Mouse (Mus musculus): ENCODE data around the gene Dcun1d3. TPM values are rescaled to one million over a fixed set of nuclear protein-coding genes. Genes with fewer than 3 reads are reported as not detected.

Dcun1d3 gene
- polyA plus RNA-seq, 1 experiment, result 4.9 TPM

GRCm38 (mm10) chr7:119898247-119898856 is 2.3 kb upstream of the Dcun1d3 start:
- Histone ChIP-seq H3K79me2 (ENCODE audit: control insufficient read depth, insufficient read depth) (peaks cover 20% of the 10 kb centered on the region), H3K36me3 (ENCODE audit: control insufficient read depth, insufficient read depth) (no peaks in the 10 kb centered on the region), H3K79me3 (ENCODE audit: low read depth) (peaks cover 3% of the 10 kb centered on the region), H3K27me3 (ENCODE audit: control insufficient read depth, insufficient read depth, insufficient read length) (no peaks in the 10 kb centered on the region), H3ac (ENCODE audit: control insufficient read depth, insufficient read length, low read depth) (no peak overlapping the region), H3K4me3 (ENCODE audit: insufficient read depth, poor library complexity, severe bottlenecking) (no peak overlapping the region)
- no peak for TF ChIP-seq MYOG (IDR thresholded peaks at IDR 0.05; ENCODE audit: control insufficient read depth, extremely low read depth, insufficient read length)
- no peak for TF ChIP-seq MYOD1 (IDR thresholded peaks at IDR 0.05; ENCODE audit: control insufficient read depth, insufficient read length, low read depth)
- TF ChIP-seq USF1 (IDR thresholded peaks at IDR 0.05; ENCODE audit: low read depth), result no peak
- no peak for TF ChIP-seq CEBPB (IDR thresholded peaks at IDR 0.05; ENCODE audit: low read depth)
- no peak for TF ChIP-seq MAX (IDR thresholded peaks at IDR 0.05)
- no peak for TF ChIP-seq FOSL1 (IDR thresholded peaks at IDR 0.05; ENCODE audit: insufficient read depth, low read length, poor library complexity, severe bottlenecking)

- no peak overlapping the region for H3K4me3 ChIP-seq (ENCODE audit: insufficient read depth, poor library complexity, severe bottlenecking)
- peaks cover 28% of the 10 kb centered on the region for H3K79me2 ChIP-seq (ENCODE audit: control insufficient read depth, insufficient read depth)
- H3K79me3 ChIP-seq (ENCODE audit: low read depth), result peaks cover 6% of the 10 kb centered on the region
- H3ac ChIP-seq (ENCODE audit: control insufficient read depth, insufficient read length, low read depth), result no peak overlapping the region
- H3K36me3 ChIP-seq (ENCODE audit: control insufficient read depth, insufficient read depth), result peaks cover under 1% of the 10 kb centered on the region
- H3K27me3 ChIP-seq (ENCODE audit: control insufficient read depth, insufficient read depth, insufficient read length), result no peaks in the 10 kb centered on the region
- TF ChIP-seq CEBPB (IDR thresholded peaks at IDR 0.05; ENCODE audit: low read depth), result no peak
- no peak for TF ChIP-seq FOSL1 (IDR thresholded peaks at IDR 0.05; ENCODE audit: insufficient read depth, low read length, poor library complexity, severe bottlenecking)
Observed at GRCm38 (mm10) chr7:119897521-119898109, 1.5 kb upstream of the Dcun1d3 start.

- Histone ChIP-seq H3K79me2 (ENCODE audit: control insufficient read depth, insufficient read depth) (peaks cover 47% of the 10 kb centered on the region), H3K4me3 (ENCODE audit: insufficient read depth, poor library complexity, severe bottlenecking) (peak overlapping the region; percentile 61), H3K27me3 (ENCODE audit: control insufficient read depth, insufficient read depth, insufficient read length) (no peaks in the 10 kb centered on the region), H3K36me3 (ENCODE audit: control insufficient read depth, insufficient read depth) (peaks cover 5% of the 10 kb centered on the region), H3K79me3 (ENCODE audit: low read depth) (peaks cover 19% of the 10 kb centered on the region), H3ac (ENCODE audit: control insufficient read depth, insufficient read length, low read depth) (peak overlapping the region; percentile 18)
- TF ChIP-seq MAX (IDR thresholded peaks at IDR 0.05), result no peak
- no peak for TF ChIP-seq CEBPB (IDR thresholded peaks at IDR 0.05; ENCODE audit: low read depth)
- TF ChIP-seq USF1 (IDR thresholded peaks at IDR 0.05; ENCODE audit: low read depth), result no peak
- TF ChIP-seq CTCF (IDR thresholded peaks at IDR 0.05; ENCODE audit: control insufficient read depth, insufficient read depth, insufficient read length), result no peak
- TF ChIP-seq MYOG (IDR thresholded peaks at IDR 0.05; ENCODE audit: control insufficient read depth, extremely low read depth, insufficient read length), result no peak
- TF ChIP-seq MYOD1 (IDR thresholded peaks at IDR 0.05; ENCODE audit: control insufficient read depth, insufficient read length, low read depth), result no peak
- TF ChIP-seq FOSL1 (IDR thresholded peaks at IDR 0.05; ENCODE audit: insufficient read depth, low read length, poor library complexity, severe bottlenecking), result no peak
Observed at GRCm38 (mm10) chr7:119894818-119895544, 1.1 kb downstream of the Dcun1d3 start.

GRCm38 (mm10) chr7:119892742-119893141 is 3.4 kb downstream of the Dcun1d3 start:
- TF ChIP-seq MYOG (IDR thresholded peaks at IDR 0.05; ENCODE audit: control insufficient read depth, extremely low read depth, insufficient read length), result no peak
- no peak for TF ChIP-seq MAX (IDR thresholded peaks at IDR 0.05)
- TF ChIP-seq MYOD1 (IDR thresholded peaks at IDR 0.05; ENCODE audit: control insufficient read depth, insufficient read length, low read depth), result no peak
- TF ChIP-seq CEBPB (IDR thresholded peaks at IDR 0.05; ENCODE audit: low read depth), result no peak
- TF ChIP-seq USF1 (IDR thresholded peaks at IDR 0.05; ENCODE audit: low read depth), result no peak
- no peak for TF ChIP-seq FOSL1 (IDR thresholded peaks at IDR 0.05; ENCODE audit: insufficient read depth, low read length, poor library complexity, severe bottlenecking)
- TF ChIP-seq CTCF (IDR thresholded peaks at IDR 0.05; ENCODE audit: control insufficient read depth, insufficient read depth, insufficient read length), result no peak
- H3K79me3 ChIP-seq (ENCODE audit: low read depth), result peaks cover 19% of the 10 kb centered on the region
- H3K36me3 ChIP-seq (ENCODE audit: control insufficient read depth, insufficient read depth), result peaks cover 5% of the 10 kb centered on the region
- H3ac ChIP-seq (ENCODE audit: control insufficient read depth, insufficient read length, low read depth), result no peak overlapping the region
- H3K27me3 ChIP-seq (ENCODE audit: control insufficient read depth, insufficient read depth, insufficient read length), result no peaks in the 10 kb centered on the region
- H3K4me3 ChIP-seq (ENCODE audit: insufficient read depth, poor library complexity, severe bottlenecking), result no peak overlapping the region
- peaks cover 63% of the 10 kb centered on the region for H3K79me2 ChIP-seq (ENCODE audit: control insufficient read depth, insufficient read depth)

- no peak overlapping the region for H3K4me3 ChIP-seq (ENCODE audit: insufficient read depth, poor library complexity, severe bottlenecking)
- TF ChIP-seq MYOD1 (IDR thresholded peaks at IDR 0.05; ENCODE audit: control insufficient read depth, insufficient read length, low read depth) (no peak), MYOG (IDR thresholded peaks at IDR 0.05; ENCODE audit: control insufficient read depth, extremely low read depth, insufficient read length) (no peak), USF1 (IDR thresholded peaks at IDR 0.05; ENCODE audit: low read depth) (no peak), CTCF (IDR thresholded peaks at IDR 0.05; ENCODE audit: control insufficient read depth, insufficient read depth, insufficient read length) (no peak), MAX (IDR thresholded peaks at IDR 0.05) (no peak), CEBPB (IDR thresholded peaks at IDR 0.05; ENCODE audit: low read depth) (no peak), FOSL1 (IDR thresholded peaks at IDR 0.05; ENCODE audit: insufficient read depth, low read length, poor library complexity, severe bottlenecking) (no peak)
Observed at GRCm38 (mm10) chr7:119892198-119892597, 3.9 kb downstream of the Dcun1d3 start.

More at GRCm38 (mm10) chr7:119892198-119892597, 3.9 kb downstream of the Dcun1d3 start:
- peaks cover 19% of the 10 kb centered on the region for H3K79me3 ChIP-seq (ENCODE audit: low read depth)
- H3K36me3 ChIP-seq (ENCODE audit: control insufficient read depth, insufficient read depth), result peaks cover 5% of the 10 kb centered on the region
- H3K27me3 ChIP-seq (ENCODE audit: control insufficient read depth, insufficient read depth, insufficient read length), result no peaks in the 10 kb centered on the region
- H3K79me2 ChIP-seq (ENCODE audit: control insufficient read depth, insufficient read depth), result peaks cover 68% of the 10 kb centered on the region
- no peak overlapping the region for H3ac ChIP-seq (ENCODE audit: control insufficient read depth, insufficient read length, low read depth)
